Mouse (Mus musculus) urinary bladder, postnatal 14 days (tissue): ENCODE data around the gene Eif5.
"Not testable (repeated sequence)": the region's sequence is repeated elsewhere in the genome, so short reads cannot be mapped to it uniquely, and the experiment has no call there.

ENCODE experiments used
- DNase-seq: peaks from one replicate; pipeline ENCODE4 v3.0.0; 2021; ENCODE audit warnings: low spot score

Eif5 gene

GRCm38 (mm10) chr12:111537796-111538291 is at the start of gene Eif5:
Gene Eif5, plus strand, starts transcription at chr12:111538016.
- peak; percentile 99 for DNase-seq

DNA sequence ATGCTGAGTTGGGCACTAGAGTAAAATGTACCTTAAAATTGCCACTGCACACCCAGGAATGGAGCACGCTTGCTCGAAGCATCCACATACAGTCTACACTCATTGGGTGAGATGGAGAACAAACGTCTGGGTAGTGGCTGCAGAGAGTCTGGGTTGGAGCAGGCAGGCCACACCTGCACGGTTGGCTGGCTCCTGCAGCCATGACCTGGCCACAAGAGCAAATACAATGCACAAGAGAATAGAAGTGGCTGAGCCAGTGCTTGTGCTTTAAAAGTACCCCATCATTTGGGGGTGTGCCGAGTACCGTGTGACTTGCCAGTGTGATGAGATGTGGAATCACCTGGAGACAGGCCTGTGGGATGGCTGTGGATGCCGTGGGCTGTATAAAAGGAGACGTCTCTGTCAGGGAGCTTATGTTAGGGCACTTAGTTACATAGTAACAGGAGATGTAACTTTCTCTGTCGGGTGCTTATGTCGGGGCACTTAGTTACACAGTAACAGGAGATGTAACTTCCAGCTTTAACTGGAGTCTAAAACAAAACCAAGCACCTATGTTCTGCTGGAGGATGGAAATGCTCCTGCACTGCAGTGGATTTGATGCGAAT is 48.5 kb upstream of the Eif5 start:
- no peak for DNase-seq

DNA sequence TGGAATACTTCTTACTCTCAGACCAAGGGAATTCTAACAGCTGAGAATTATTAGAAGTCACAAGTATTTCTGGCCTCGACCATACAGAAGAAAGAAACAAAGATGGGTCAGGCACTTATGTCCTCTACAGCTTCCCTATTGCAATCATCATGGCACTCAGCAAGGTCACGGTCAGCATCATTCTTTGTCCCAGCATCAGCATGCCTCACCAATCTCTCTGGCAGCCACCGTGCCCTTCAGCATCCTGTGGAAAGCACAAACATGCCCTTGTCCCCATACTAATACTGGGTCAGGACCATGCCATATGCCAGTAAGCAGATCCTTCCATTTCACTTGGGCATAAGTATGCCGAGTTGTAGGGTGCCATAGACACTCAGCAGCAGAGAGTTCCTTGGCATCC is 42.9 kb upstream of the Eif5 start:
- no peak for DNase-seq

- DNase-seq = no peak
Observed at GRCm38 (mm10) chr12:111497076-111497475, 40.7 kb upstream of the Eif5 start.

- DNase-seq = no peak
Observed at GRCm38 (mm10) chr12:111499617-111500016, 38.2 kb upstream of the Eif5 start.

DNA sequence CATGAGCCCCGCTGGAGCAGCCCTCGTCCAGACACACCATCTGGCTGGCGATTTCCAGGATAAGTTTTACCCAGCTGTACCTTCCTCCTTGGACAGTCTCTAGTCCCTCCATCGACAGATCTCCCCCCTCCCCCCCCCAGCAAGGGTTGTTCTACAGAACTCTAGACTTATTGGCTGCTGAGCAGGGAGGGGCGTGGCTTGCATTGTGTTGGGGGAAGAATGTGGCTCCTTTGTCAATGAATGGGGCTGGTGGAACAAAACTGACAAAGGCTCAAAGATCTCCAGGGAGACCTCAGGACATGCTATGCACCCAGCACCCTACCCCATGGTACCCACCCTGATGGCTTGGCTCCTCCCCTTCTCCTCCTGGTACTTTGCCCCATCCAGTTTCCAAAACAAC is 37.1 kb upstream of the Eif5 start:
- no peak for DNase-seq

GRCm38 (mm10) chr12:111503063-111503567 is 34.7 kb upstream of the Eif5 start:
- DNase-seq = no peak

GRCm38 (mm10) chr12:111503571-111503970 is 34.2 kb upstream of the Eif5 start:
- no peak for DNase-seq

DNA sequence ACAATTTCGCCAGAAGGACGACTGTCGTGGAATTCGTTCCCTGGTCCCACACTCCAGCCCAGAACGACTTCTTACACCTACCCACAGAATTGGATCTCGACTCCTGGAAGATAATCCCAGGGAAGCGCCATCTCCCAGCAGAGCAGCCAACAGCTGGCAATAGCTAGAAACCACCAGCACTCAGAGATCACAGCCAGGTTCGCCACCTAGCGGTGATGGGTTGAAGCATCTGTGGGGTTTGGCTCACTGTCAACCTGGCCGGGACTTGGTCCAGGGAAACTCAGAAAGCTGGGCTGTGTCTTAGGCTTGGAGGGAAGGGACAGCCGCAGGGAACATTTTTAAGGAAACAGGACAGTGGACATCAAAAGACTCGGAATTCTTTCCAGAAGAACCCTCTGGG is 32.9 kb upstream of the Eif5 start:
- DNase-seq = peak; percentile 93

DNA sequence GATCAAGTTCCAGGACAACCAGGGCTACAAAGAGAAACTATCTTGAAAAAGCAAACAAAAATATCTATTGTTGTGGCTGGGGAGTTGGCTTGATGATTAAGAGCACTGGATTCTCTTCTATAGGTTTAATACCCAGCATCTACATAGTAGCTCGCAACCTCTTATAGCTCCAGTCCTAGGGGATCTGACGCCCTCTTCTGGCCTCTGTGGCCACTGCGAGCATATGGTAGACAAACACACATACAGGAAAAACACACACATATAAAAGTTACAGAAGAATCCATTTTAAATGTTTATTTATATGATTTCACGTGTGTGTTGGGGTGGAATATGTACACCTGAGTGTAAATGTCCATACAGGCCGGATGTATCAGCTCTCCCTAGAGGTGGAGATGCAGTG is 30.8 kb upstream of the Eif5 start:
- DNase-seq = no peak

- no peak for DNase-seq
Observed at GRCm38 (mm10) chr12:111507962-111508361, 29.9 kb upstream of the Eif5 start.

GRCm38 (mm10) chr12:111508438-111508837 is 29.4 kb upstream of the Eif5 start:
- DNase-seq = not testable (repeated sequence)

- no peak for DNase-seq
Observed at GRCm38 (mm10) chr12:111512572-111513063, 25.2 kb upstream of the Eif5 start.

- no peak for DNase-seq
Observed at GRCm38 (mm10) chr12:111513673-111514072, 24.1 kb upstream of the Eif5 start.

DNA sequence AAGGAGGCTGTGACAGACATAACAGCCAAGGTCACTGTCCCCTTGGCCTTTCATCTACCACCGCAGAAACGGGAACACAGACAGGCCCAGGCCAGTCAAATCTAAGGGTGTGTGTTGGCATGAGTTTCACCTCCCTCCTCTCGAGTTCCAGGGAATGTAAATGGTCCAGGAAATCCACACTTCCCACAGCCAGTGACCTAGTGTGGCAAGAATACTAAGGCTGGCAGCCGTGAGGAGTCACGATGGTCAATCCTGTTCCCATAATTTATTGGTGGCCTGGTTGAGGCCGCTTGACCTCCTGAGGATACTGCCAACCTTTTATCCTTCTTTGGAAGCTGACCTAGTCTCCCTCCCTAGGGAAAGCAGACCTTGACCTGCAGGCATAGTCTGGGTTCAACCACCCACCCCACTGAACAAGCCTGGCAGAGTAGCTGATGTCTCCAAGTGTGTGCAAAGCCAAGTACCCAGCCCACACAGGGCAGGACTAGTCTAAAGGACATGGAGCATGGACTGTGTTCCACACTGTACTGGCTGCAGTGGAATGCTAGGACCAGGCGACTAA is 23.5 kb upstream of the Eif5 start:
- no peak for DNase-seq

GRCm38 (mm10) chr12:111514874-111515649 is 22.8 kb upstream of the Eif5 start:
- no peak for DNase-seq

DNA sequence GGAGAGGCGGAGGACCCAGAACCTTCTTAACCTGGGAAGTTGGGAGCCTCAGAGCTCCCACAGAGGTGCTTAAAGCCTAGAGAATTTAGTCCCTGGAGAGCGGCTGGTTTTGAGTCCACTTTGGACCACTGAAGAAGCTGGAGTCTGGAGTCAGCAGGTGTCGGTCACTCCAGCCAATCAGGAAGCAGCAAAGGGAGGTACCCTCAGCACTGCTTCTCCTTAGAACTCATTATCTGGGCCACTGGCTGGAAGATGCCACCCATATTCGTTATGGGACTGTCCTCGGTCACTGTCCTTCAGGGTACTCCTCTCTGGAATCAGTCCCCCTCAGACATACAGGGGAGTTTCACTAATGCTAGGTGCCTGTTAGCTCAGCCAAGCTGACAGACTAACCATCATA is 21.9 kb upstream of the Eif5 start:
- no peak for DNase-seq

GRCm38 (mm10) chr12:111516826-111517225 is 21.0 kb upstream of the Eif5 start:
- DNase-seq = no peak

DNA sequence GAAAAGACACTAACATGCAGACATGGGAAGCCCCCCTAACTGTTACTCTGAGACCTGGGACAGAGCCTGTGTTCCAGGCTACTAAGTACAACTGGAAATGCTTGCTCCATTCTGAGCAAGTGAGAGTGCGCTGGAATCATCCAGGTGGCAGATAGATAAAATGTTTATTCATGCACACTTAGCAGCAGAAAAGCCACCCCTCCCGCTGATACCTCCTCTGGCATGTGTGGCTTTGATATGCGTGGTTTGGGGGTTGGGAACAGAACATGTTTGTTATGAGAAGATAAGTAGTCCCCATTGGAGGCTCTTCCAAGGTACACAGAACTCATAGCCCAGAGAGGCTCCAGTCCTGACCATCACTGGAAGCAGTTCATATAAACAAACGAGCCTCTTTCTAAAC is 19.9 kb upstream of the Eif5 start:
- DNase-seq = no peak

DNA sequence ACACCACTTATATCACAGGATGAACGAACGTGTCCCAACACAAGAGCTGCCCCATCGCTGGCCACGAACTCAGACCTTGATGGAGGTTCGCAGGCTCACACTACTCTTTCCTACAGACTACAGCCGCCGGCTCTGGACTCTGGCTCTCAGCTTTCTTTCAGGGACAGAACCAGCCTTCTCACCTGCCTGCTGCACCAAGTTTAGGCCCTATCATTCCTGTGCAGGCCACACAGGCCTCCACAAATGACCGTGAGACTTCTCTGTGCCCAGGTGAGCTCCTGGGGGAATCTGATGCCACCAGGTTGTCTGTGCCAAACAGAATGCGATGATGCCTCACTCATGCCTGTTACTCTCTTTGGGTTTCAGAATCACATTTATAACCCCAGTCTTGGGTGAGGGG is 19.4 kb upstream of the Eif5 start:
- no peak for DNase-seq

DNA sequence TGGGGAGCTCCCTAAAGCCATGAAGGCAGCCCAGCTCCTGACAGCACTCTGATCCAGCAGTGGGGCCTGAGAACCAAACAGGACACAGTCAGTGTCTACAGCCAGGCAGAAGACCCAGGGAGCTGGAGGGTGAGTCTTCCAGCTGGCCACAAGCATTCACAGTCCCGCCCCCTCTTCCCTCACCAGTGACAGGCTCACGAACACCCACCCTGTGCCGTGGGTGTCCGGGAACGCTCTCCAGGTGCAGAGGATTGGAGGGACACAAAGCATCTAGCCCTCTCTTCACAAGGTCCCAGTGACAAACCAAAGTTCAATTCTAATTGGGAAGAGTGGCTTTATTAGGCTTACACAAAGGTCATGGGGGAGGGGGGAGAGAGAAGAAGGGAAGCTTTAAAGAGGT is 18.0 kb upstream of the Eif5 start:
- DNase-seq = no peak

DNA sequence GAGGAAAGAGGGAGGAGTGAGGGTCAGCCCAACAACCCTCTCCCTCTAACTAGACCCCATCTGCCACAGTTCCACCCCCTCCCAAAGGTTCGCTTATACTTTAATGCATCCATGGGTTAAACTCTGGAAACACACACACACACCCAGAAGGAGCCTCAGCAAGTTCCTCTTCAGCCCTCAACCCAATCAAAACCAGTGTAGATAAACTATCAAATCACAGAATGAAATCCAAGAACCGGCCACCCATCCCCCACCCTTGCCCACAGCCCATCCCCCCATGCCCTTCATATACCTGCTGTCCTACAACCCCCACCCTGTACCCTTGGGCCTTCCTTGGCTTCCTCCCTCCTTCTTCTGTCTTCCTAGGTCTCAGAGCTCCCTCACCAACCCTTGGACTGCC is 16.8 kb upstream of the Eif5 start:
- DNase-seq = no peak

GRCm38 (mm10) chr12:111524469-111524868 is 13.3 kb upstream of the Eif5 start:
- DNase-seq = no peak
